ENCODE assay signal across 8 mouse cellular contexts in genomic region chr8:85071514-85072281, GRCm38 (mm10). TPM values are rescaled to one million over a fixed set of nuclear protein-coding genes. Genes with fewer than 3 reads are reported as not detected.
DNase-seq lines count a peak whose midpoint lies in the region; ATAC-seq lines count a peak whose summit lies in the region.

Gene Dhps (plus strand): TSS chr8:85071757.

- H3K27ac ChIP-seq in hindbrain, embryonic 11.5 days (ENCODE audit: low read depth, low read length) = peak within 1 kb of the TSS; percentile 93

- no peaks in the 10 kb centered on the region for H3K27me3 ChIP-seq in hindbrain, embryonic 11.5 days (ENCODE audit: control insufficient read depth, insufficient read depth, low read length)

- no peaks in the 10 kb centered on the region for H3K9me3 ChIP-seq in hindbrain, embryonic 11.5 days (ENCODE audit: control insufficient read depth, low read length)

- H3K9ac ChIP-seq in hindbrain, embryonic 11.5 days (ENCODE audit: low read depth, low read length) = peak within 1 kb of the TSS; percentile 83

- DNase-seq in MN1 (ENCODE audit: low spot score) = peak; percentile 94
- peak; percentile 90 for DNase-seq in cerebellum, adult 9-10 months
- peak; percentile 85 to 94 for DNase-seq in frontal cortex, adult 2 months (ENCODE audit: extremely low spot score in 1 of 2, low spot score in 1 of 2)
- peak; percentile 91 for DNase-seq in hindbrain, embryonic 11.5 days (ENCODE audit: low spot score)
- DNase-seq in layer of hippocampus, postnatal 14 days (ENCODE audit: low spot score in 2 of 2) = peak; percentile 88 to 94
- DNase-seq in lung, postnatal 14 days = peak; percentile 92
- DNase-seq in retina, adult 2 months (ENCODE audit: low read depth, low spot score) = peak; percentile 76
- peak; percentile 85 to 89 for DNase-seq in thymus, postnatal 36 days

- ATAC-seq in hindbrain, embryonic 11.5 days (ENCODE audit: low FRiP score) = peak; percentile 91

- under 1% methylated on average over 57 of the region's 68 CpGs for whole genome bisulfite sequencing in hindbrain, embryonic 11.5 days

- H3K4me2 ChIP-seq in hindbrain, embryonic 11.5 days (replicated peaks; ENCODE audit: low read depth, low read length) = peak within 1 kb of the TSS; percentile 63

- H3K4me3 ChIP-seq in hindbrain, embryonic 11.5 days (ENCODE audit: low read depth, low read length) = peak within 1 kb of the TSS; percentile 95

- H3K36me3 ChIP-seq in hindbrain, embryonic 11.5 days (ENCODE audit: control insufficient read depth, insufficient read depth, low read length) = peaks cover 6% of the 10 kb centered on the region

- no peaks in the 10 kb centered on the region for H3K4me1 ChIP-seq in hindbrain, embryonic 11.5 days (replicated peaks; ENCODE audit: control insufficient read depth, insufficient read depth, low read length)

RNA-seq across cellular contexts. Expression of gene Dhps, which starts in this region (rescaled TPM):
- 66.6 and 68.7 TPM in 2 replicates for polyA plus RNA-seq in frontal cortex, adult 2 months (2012; rRNA removed)
- 66.4 and 67.8 TPM in 2 replicates for polyA plus RNA-seq in hindbrain, embryonic 11.5 days (2014; fragmentation: Nextera tagmentation; extraction: Ambion mirVana)
- 10 to 100 TPM; 63.8 to 67.4 TPM for total RNA-seq in layer of hippocampus, postnatal 14 days (2021)

Comparison
In these comparisons a context has a peak if more than half of its experiments do, and no peak if none do; other contexts are left out.
1. Peak in every context shown above with its lines: DNase-seq, ATAC-seq, H3K4me3 ChIP-seq and H3K27ac ChIP-seq.